Mouse (Mus musculus): ENCODE measurements around the gene Gcnt1.

- no peak for TF ChIP-seq EP300 (IDR thresholded peaks at IDR 0.05; ENCODE audit: low read depth in 1 of 2, low read length in 2 of 2)
- no peak for TF ChIP-seq CTCF (IDR thresholded peaks at IDR 0.05 in 2 of 3, conservative IDR thresholded peaks at IDR 0.05 in 1 of 3; ENCODE audit: control insufficient read depth in 1 of 3, insufficient read depth in 1 of 3, low read depth in 2 of 3, low read length in 3 of 3, poor library complexity in 1 of 3, severe bottlenecking in 1 of 3)
- TF ChIP-seq SMC3 (IDR thresholded peaks at IDR 0.05; ENCODE audit: low read depth, low read length) = no peak
- TF ChIP-seq POLR2A (IDR thresholded peaks at IDR 0.05; ENCODE audit: control insufficient read depth in 1 of 2, insufficient read depth in 1 of 2, low read depth in 1 of 2, low read length in 2 of 2, poor library complexity in 1 of 2) = no peak
Observed at GRCm38 (mm10) chr19:17311501-17311900, 61.1 kb downstream of the Gcnt1 start.
